Mouse (Mus musculus): Measurements from ENCODE around the gene Krtap3-1. TPM values are rescaled to one million over a fixed set of nuclear protein-coding genes. Genes with fewer than 3 reads are reported as not detected.

The Krtap3-1 gene
- polyA plus RNA-seq, 1 experiment from 2014 or later = not detected

DNA sequence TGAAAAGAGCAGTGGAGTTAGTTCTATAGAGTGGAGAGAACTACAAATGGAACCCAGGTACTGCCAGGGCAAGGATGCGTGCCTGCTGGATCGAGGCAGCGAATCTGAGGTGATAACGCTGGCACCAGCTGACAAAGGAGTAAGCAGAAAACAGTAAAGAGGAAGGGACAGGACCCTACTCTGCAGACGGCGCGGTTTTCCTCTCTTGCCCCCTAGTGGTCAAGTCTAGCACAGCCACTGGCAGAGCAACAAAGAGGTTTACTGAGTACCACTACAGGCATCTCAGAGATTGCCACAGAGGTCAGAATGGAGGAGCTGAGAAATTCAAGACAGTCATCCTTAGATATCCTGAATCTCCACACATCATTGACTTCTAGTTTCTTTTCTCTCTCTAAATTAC, 7.7 kb upstream of the Krtap3-1 start:
- no peaks in the 10 kb centered on the region for H3K36me3 ChIP-seq
- H3K4me3 ChIP-seq = no peak overlapping the region
- no peak overlapping the region for H3K4me2 ChIP-seq
- 2% methylated on average over 7 of the region's 7 CpGs for WGBS (ENCODE audit: insufficient replicate concordance)
- ATAC-seq = no peak
- no peaks in the 10 kb centered on the region for H3K4me1 ChIP-seq
- no peaks in the 10 kb centered on the region for H3K9me3 ChIP-seq (replicated peaks)
- no peaks in the 10 kb centered on the region for H3K27me3 ChIP-seq (replicated peaks)
- no peak overlapping the region for H3K27ac ChIP-seq
- H3K9ac ChIP-seq = no peak overlapping the region

DNA sequence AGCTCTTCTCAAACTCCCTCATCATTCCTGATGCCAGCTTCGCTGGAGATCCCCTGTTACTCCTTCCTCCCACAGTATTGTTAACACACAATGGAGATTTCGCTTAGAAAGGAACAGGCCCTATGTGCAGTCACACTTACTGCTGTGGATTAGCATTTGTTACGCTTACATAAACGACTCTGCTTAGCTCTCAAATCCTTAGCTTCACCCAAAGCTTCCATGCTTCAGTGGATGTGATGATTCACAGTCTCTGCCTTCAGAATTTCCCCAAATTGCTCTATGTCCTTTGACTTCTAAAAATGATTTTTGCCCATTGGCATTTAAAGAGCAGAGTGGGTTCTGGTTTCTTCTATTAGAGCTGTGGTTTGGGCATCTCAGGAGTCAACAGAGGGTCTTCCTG, 6.7 kb upstream of the Krtap3-1 start:
- 57% methylated on average over 4 of the region's 4 CpGs for WGBS (ENCODE audit: insufficient replicate concordance)
- Histone ChIP-seq H3K36me3 (no peaks in the 10 kb centered on the region), H3K27ac (no peak overlapping the region), H3K4me3 (no peak overlapping the region), H3K9me3 (replicated peaks) (no peaks in the 10 kb centered on the region), H3K9ac (no peak overlapping the region), H3K27me3 (replicated peaks) (no peaks in the 10 kb centered on the region), H3K4me2 (no peak overlapping the region), H3K4me1 (no peaks in the 10 kb centered on the region)
- ATAC-seq = no peak

DNA sequence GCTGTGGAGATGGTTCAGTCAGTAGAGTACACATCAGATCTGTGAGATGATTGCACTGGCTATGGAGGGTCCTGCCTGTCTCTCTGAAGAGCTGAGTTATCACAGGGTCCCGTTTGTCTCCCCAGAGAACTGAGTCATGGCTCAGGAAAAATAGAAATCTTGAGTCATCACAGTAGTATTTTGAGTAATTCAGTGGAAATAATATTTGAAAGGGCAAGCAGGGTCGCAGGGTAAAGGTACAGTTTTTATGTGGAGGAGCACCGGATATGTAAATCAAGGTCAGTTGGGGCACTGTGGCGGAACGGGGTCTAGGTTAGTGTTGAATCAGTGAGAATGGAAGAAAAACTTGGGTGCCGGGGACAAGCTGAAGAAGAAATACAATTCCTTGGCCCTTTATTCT, 3.9 kb downstream of the Krtap3-1 start:
- WGBS (ENCODE audit: insufficient replicate concordance) = 67% methylated on average over 6 of the region's 6 CpGs
- ATAC-seq = no peak

DNA sequence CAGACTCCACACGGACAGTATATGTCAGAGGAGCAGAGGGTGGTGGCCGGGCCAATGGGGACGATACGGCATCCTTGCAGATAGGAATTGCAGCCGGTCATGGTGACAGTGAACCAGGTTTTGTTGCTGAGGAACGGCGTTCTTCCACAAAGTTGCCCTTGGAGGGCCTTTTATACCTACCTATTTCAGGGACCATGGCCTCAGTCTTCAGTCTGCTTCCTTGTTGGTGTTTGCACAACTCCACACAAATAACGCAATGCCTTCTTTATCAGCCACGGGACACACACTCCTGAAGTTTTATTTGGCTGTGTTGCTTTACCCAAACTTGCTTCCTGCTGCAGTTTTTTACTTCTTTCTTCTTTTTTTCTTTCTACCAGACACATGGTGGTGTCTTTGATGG, 7.1 kb downstream of the Krtap3-1 start, which contains the start of gene Gm11939:
Gene Gm11939, minus strand, starts transcription at position 101 of the 400 bp plus-strand sequence.
- Histone ChIP-seq H3K27me3 (replicated peaks) (no peaks in the 10 kb centered on the region), H3K4me2 (no peak within 1 kb of the TSS), H3K9me3 (replicated peaks) (no peaks in the 10 kb centered on the region), H3K4me3 (no peak within 1 kb of the TSS), H3K4me1 (no peaks in the 10 kb centered on the region), H3K27ac (no peak within 1 kb of the TSS), H3K9ac (no peak within 1 kb of the TSS), H3K36me3 (no peaks in the 10 kb centered on the region)
- ATAC-seq = no peak
- 76% methylated on average over 9 of the region's 9 CpGs for whole genome bisulfite sequencing (ENCODE audit: insufficient replicate concordance)

More for the DNA sequence above, 3.9 kb downstream of the Krtap3-1 start:
- H3K4me2 ChIP-seq = no peak overlapping the region
- no peaks in the 10 kb centered on the region for H3K27me3 ChIP-seq (replicated peaks)
- H3K4me1 ChIP-seq = no peaks in the 10 kb centered on the region
- no peak overlapping the region for H3K4me3 ChIP-seq
- H3K27ac ChIP-seq = no peak overlapping the region
- no peaks in the 10 kb centered on the region for H3K36me3 ChIP-seq
- no peak overlapping the region for H3K9ac ChIP-seq
- H3K9me3 ChIP-seq (replicated peaks) = no peaks in the 10 kb centered on the region

DNA sequence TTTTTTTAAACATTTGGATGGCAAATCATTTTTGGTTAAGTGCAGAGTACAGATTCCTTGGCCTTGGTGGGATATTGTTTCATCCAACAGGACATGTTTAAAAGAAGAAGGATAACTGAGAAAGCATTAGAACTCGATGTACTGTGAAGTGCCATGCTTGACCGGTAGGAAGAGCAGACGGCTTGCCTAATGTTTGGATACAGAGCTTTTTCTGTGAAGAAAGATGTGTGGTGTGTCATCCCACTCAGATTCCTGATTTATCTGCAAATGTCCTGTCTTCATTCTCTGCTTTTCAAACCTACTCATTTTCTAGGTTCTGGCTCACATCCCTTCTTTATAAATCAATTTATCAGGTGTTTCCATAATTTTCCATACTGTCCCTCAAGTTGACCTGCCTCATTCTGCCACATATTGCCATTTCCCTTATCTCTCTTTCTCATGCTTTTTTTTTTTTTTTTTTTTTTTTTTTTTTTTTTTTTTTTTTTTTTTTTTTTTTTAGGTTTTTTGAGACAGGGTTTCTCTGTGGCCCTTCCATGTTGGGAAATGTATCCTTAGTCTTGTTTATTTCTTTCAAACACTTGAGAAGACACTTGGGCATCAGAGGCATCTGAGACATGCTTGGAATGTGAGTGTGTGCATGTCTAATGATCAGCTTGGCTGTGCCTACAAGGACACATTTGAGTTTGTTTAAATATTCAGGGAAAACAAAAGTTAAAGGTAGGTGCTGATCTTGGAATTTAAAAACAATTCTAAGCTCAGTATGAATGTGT, 8.3 kb downstream of the Krtap3-1 start:
- Histone ChIP-seq H3K9me3 (replicated peaks) (no peaks in the 10 kb centered on the region), H3K4me2 (no peak overlapping the region), H3K27me3 (replicated peaks) (no peaks in the 10 kb centered on the region), H3K4me1 (no peaks in the 10 kb centered on the region), H3K4me3 (no peak overlapping the region), H3K27ac (no peak overlapping the region), H3K36me3 (no peaks in the 10 kb centered on the region), H3K9ac (no peak overlapping the region)
- 57% methylated on average over 3 of the region's 3 CpGs for WGBS (ENCODE audit: insufficient replicate concordance)
- ATAC-seq = no peak

DNA sequence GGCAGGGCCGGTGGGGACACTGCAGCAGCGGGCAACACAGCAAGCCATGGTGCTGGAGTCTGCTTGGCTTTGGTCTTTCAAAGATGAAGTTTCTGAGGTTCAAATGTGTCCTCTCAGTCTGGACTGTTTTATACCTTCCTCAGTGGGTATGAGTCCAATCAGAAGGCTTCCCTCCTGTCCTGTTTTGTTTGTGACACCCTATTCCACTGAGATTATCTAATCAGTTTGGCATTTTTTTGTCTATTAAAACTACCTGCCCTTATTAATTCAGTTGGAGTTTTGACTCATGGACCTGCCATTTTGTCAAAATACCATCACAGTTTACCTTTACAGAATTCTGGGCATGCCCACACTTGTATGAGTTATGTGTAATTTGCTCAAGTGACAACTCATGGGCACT, 9.7 kb downstream of the Krtap3-1 start, which contains the start of gene Krtap3-2:
Gene Krtap3-2, minus strand, starts transcription at position 101 of the 400 bp plus-strand sequence.
- 53% methylated on average over 2 of the region's 2 CpGs for WGBS (ENCODE audit: insufficient replicate concordance)
- no peak within 1 kb of the TSS for H3K9ac ChIP-seq
- no peak for ATAC-seq
- H3K4me1 ChIP-seq = no peaks in the 10 kb centered on the region
- no peak within 1 kb of the TSS for H3K4me3 ChIP-seq
- no peak within 1 kb of the TSS for H3K4me2 ChIP-seq
- H3K27me3 ChIP-seq (replicated peaks) = no peaks in the 10 kb centered on the region
- H3K36me3 ChIP-seq = no peaks in the 10 kb centered on the region
- no peaks in the 10 kb centered on the region for H3K9me3 ChIP-seq (replicated peaks)
- H3K27ac ChIP-seq = no peak within 1 kb of the TSS

DNA sequence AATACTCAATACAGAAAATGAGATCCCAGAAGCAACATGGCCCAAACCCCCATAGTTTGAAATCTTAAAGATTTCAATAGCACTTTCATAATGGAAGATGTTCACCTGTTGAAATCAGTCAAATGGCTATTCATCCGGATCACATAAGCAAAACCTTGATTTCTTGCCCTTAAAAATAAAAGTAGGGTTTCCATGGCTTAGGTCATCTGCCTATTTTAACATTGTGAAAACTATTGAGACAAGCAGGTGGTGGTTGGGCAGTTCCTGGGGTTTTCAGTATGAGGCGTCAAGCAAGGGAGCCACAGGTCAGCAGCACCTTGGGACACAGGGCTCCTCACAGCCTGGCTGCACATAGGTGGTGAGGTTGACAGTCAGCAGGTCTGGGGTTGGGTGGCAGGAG, 10.2 kb downstream of the Krtap3-1 start:
- ATAC-seq = no peak
- H3K27ac ChIP-seq = no peak overlapping the region
- H3K4me1 ChIP-seq = no peaks in the 10 kb centered on the region
- no peaks in the 10 kb centered on the region for H3K36me3 ChIP-seq
- no peak overlapping the region for H3K4me3 ChIP-seq
- no peak overlapping the region for H3K9ac ChIP-seq
- no peaks in the 10 kb centered on the region for H3K27me3 ChIP-seq (replicated peaks)
- 52% methylated on average over 2 of the region's 2 CpGs for WGBS (ENCODE audit: insufficient replicate concordance)
- no peak overlapping the region for H3K4me2 ChIP-seq
- H3K9me3 ChIP-seq (replicated peaks) = no peaks in the 10 kb centered on the region

DNA sequence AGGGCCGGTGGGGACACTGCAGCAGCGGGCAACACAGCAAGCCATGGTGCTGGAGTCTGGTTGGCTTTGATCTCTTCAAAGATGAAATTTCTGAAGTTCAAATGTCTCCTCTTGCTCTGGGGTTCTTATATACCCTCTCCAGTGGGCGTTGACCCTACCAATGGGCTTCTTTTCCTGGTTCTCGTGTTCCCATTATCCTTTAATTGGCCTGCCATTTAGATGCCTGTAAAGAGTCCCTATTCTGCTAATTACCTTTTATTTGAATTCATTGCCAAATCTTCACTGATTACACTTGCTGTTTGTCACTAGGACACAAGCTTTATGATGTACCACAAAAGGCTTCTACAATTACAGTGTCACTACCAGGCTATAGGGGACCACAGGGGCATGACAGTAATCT, 15.7 kb downstream of the Krtap3-1 start, which contains the start of gene Krtap3-3:
Gene Krtap3-3, minus strand, starts transcription at position 101 of the 400 bp plus-strand sequence.
- H3K36me3 ChIP-seq = no peaks in the 10 kb centered on the region
- no peak within 1 kb of the TSS for H3K4me3 ChIP-seq
- 70% methylated on average over 4 of the region's 4 CpGs for WGBS (ENCODE audit: insufficient replicate concordance)
- H3K27ac ChIP-seq = no peak within 1 kb of the TSS
- H3K9ac ChIP-seq = no peak within 1 kb of the TSS
- H3K4me2 ChIP-seq = no peak within 1 kb of the TSS
- no peaks in the 10 kb centered on the region for H3K27me3 ChIP-seq (replicated peaks)
- no peaks in the 10 kb centered on the region for H3K9me3 ChIP-seq (replicated peaks)
- H3K4me1 ChIP-seq = no peaks in the 10 kb centered on the region
- no peak for ATAC-seq

DNA sequence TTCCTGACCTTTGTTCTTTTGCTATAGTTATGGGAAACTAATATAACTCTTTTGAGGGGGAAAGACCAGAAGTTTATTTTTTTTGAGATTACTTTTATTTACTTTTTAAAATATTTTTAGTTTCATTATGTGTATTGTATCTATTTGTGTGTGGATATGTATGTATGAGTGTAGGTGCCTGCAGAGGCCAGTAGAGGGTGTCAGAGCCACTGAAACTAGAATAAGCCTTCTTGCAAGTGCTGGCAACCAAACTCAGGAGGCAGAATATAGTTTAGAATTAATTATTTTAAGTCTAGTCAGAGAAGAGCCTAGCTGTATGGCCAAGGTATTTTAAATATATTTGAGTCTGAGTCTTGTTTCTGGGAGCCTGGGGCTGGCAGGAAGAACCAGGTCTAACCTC, 18.5 kb downstream of the Krtap3-1 start:
- Histone ChIP-seq H3K4me3 (no peak overlapping the region), H3K4me1 (no peaks in the 10 kb centered on the region), H3K27me3 (replicated peaks) (no peaks in the 10 kb centered on the region), H3K9ac (no peak overlapping the region), H3K27ac (no peak overlapping the region), H3K9me3 (replicated peaks) (no peaks in the 10 kb centered on the region), H3K4me2 (no peak overlapping the region), H3K36me3 (no peaks in the 10 kb centered on the region)
- no peak for ATAC-seq

DNA sequence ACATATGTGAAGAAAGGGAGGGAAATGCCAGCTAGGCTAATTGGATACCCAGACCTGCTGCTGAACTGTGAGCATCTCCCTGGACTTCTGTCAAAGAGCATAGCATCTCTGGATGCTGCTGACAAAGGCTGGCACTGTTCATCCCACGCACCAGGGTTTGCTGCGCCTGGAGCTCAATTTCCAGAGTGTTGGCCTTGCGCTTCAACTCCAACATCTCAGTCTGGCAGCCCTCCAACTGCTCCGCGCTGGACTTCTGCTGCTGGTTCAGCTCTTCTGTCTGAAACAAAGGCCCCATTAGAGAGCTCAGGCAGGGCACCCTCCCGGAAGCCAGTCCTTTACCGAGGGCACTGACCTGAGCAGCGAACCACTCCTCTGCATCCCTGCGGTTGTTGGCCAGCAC, 26.7 kb downstream of the Krtap3-1 start:
- ATAC-seq = no peak
- H3K36me3 ChIP-seq = no peaks in the 10 kb centered on the region
- no peaks in the 10 kb centered on the region for H3K27me3 ChIP-seq (replicated peaks)
- 70% methylated on average over 9 of the region's 9 CpGs for WGBS (ENCODE audit: insufficient replicate concordance)
- no peaks in the 10 kb centered on the region for H3K9me3 ChIP-seq (replicated peaks)
- H3K4me2 ChIP-seq = no peak overlapping the region
- no peak overlapping the region for H3K4me3 ChIP-seq
- no peak overlapping the region for H3K27ac ChIP-seq
- H3K4me1 ChIP-seq = no peaks in the 10 kb centered on the region
- H3K9ac ChIP-seq = no peak overlapping the region

DNA sequence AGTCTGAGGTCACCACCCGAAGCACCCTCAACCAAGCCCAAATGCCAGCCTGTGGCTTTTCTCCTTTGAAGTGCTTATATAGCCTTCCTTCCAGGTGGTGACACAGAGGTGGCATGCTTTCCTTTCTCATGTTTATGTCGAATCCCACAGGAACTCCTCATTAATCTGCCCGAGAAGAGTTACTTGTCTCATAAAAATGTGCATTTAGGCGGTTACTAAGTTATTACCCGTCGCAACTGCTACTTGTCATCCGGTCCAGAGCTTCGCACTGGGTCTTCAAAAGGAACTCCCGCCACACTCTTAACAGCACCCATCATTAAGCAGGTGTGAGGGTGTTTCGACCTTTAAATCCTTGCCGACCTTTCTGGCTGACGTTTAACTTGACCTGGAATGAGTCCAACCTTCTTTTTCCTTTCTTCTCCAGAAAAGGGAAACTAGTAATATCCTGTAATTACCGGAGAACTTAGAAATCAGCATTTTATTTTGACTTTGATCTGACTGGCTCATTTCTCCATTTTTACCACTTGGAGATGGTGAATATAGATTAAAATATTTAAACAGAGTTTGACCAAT, 45.1 kb downstream of the Krtap3-1 start, which contains the start of gene Krt39:
Gene Krt39, minus strand, starts transcription at position 51 of the 573 bp plus-strand sequence.
- Histone ChIP-seq H3K9me3 (replicated peaks) (0 out of 2 replicates have a peak, but pooled peaks cover 3% of the 10 kb centered on the region), H3K27me3 (replicated peaks) (no peaks in the 10 kb centered on the region), H3K4me2 (no peak within 1 kb of the TSS), H3K9ac (no peak within 1 kb of the TSS), H3K4me1 (no peaks in the 10 kb centered on the region), H3K4me3 (no peak within 1 kb of the TSS), H3K27ac (no peak within 1 kb of the TSS), H3K36me3 (no peaks in the 10 kb centered on the region)
- WGBS (ENCODE audit: insufficient replicate concordance) = 73% methylated on average over 13 of the region's 13 CpGs
- no peak for ATAC-seq

Measured in liver, embryonic 12.5 days (tissue).